Mouse (Mus musculus) C2C12 (cell line): ENCODE measurements at regions not wholly inside any gene's neighbourhood (a gene's known extent, or its start where the extent isn't known, plus 50 kb on each side); places are given as distances from the start of the nearest gene placed in this dataset.

Experiments
- CTCF ChIP-seq: IDR thresholded peaks from one replicate; pipeline ENCODE4 v1.5.1; 2011; ENCODE audit not compliant: control insufficient read depth, insufficient read depth, insufficient read length
- MAX ChIP-seq: IDR thresholded peaks from one replicate; pipeline ENCODE4 v1.6.1; 2011; ENCODE audit warnings: mild to moderate bottlenecking, control low read depth
- MYOD1 ChIP-seq: IDR thresholded peaks from one replicate; pipeline ENCODE4 v1.6.1; 2011; ENCODE audit warnings: low read depth; ENCODE audit not compliant: control insufficient read depth, insufficient read length
- USF1 ChIP-seq: IDR thresholded peaks from one replicate; pipeline ENCODE4 v1.6.1; 2011; ENCODE audit warnings: low read depth, mild to moderate bottlenecking, control low read depth, moderate library complexity

GRCm38 (mm10) chr9:34243674-34244073 is 242.0 kb upstream of the Kirrel3 start:
- TF ChIP-seq CTCF: no peak
- no peak for TF ChIP-seq MAX
- no peak for TF ChIP-seq USF1
- no peak for TF ChIP-seq MYOD1
